Mouse (Mus musculus) kidney, embryonic 14.5 days (tissue): ENCODE measurements at regions not wholly inside any gene's neighbourhood (a gene's known extent, or its start where the extent isn't known, plus 50 kb on each side); places are given as distances from the start of the nearest gene placed in this dataset.

Source experiments
- ATAC-seq: fragments of 200-750 bp; cut with Nextera tagmentation; 2 replicates; pipeline ENCODE4 v1.8.0; 2017; ENCODE audit warnings: moderate number of reproducible peaks, mild to moderate bottlenecking, moderate TSS enrichment, moderate library complexity; ENCODE audit not compliant: low FRiP score, low TSS enrichment
- H3K27ac ChIP-seq: fragments of 300-500 bp; sonication (generic); 2 replicates; pipeline ENCODE4 v1.5.1; 2014; ENCODE audit warnings: low read depth, mild to moderate bottlenecking, low read length, moderate library complexity, mixed read lengths
- H3K27me3 ChIP-seq: fragments of 300-500 bp; sonication (generic); 2 replicates; pipeline ENCODE4 v1.6.1; 2014; ENCODE audit warnings: mild to moderate bottlenecking, low read length; ENCODE audit not compliant: control insufficient read depth, insufficient read depth
- H3K36me3 ChIP-seq: fragments of 300-500 bp; sonication (generic); 2 replicates; pipeline ENCODE4 v1.6.1; 2014; ENCODE audit warnings: low read length, mixed read lengths; ENCODE audit not compliant: control insufficient read depth, insufficient read depth
- H3K4me1 ChIP-seq: fragments of 300-500 bp; sonication (generic); 2 replicates; pipeline ENCODE4 v1.6.1; 2014; ENCODE audit warnings: low read length, mixed read lengths; ENCODE audit not compliant: control insufficient read depth, insufficient read depth
- H3K4me2 ChIP-seq: fragments of 300-500 bp; sonication (generic); replicated peaks from 2 replicates; pipeline ENCODE4 v1.6.1; 2014; ENCODE audit warnings: low read depth, mild to moderate bottlenecking, low read length
- H3K4me3 ChIP-seq: fragments of 300-500 bp; sonication (generic); 2 replicates; pipeline ENCODE4 v1.5.1; 2014; ENCODE audit warnings: mild to moderate bottlenecking, low read length
- H3K9ac ChIP-seq: fragments of 300-500 bp; sonication (generic); 2 replicates; pipeline ENCODE4 v1.6.1; 2014; ENCODE audit warnings: low read depth, mild to moderate bottlenecking, low read length, moderate library complexity
- H3K9me3 ChIP-seq: fragments of 300-500 bp; sonication (generic); 2 replicates; pipeline ENCODE4 v1.6.1; 2016; ENCODE audit warnings: low read length; ENCODE audit not compliant: control insufficient read depth
- WGBS: fragments of 180-500 bp; shearing (Covaris S2); extraction: QIAGEN DNeasy Blood & Tissue Kit; methylation state at CpG from one replicate; pipeline ENCODE4 v1.1.7; 2014; 5-methylcytosine and 5-hydroxymethylcytosine counted together

DNA sequence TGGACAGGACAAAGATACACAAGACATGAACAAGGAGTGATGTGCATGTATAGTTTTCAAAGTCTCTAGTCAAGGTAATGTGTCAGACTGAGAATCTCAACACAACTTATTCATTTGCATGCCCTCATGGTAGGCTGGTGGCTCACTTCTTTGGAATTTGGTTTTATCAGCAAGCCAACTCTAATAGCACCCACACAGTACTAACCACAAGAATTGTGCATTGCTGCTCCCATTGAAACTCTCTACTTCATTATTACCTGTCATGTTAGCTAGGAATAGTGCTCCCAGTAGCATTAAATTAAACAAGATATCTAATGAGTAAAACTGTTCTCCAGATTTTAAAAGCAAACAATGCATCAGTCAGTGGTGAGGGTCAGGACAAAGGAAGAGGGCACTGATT is 70.5 kb upstream of the Thrb start:
- Histone ChIP-seq H3K9ac (no peak overlapping the region), H3K9me3 (no peaks in the 10 kb centered on the region; the same call in 1 of the 2 replicates), H3K4me2 (no peak overlapping the region), H3K36me3 (no peaks in the 10 kb centered on the region), H3K4me1 (no peaks in the 10 kb centered on the region), H3K27me3 (no peaks in the 10 kb centered on the region), H3K4me3 (no peak overlapping the region), H3K27ac (no peak overlapping the region)
- no peak for ATAC-seq

DNA sequence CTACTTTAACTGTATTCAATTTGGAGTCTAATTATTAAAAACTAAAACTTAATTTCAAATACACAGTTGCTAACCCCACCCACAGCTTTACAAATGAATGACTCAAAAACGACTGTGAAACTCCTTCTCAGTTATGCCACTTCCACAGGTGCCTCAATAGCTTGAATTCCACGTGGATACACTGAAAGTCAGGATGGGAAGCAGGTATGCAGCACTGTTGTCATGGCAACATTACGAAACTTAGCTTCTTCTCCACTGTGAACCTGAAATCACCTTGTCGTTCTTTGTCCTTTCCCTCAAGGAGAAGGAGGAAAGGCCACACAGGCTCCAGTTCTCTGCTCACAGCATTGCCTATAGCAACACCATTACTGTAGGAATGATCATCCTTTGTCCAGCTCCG is 60.5 kb upstream of the Thrb start:
- Histone ChIP-seq H3K27ac (no peak overlapping the region), H3K27me3 (no peaks in the 10 kb centered on the region), H3K4me2 (no peak overlapping the region), H3K4me3 (no peak overlapping the region), H3K4me1 (no peaks in the 10 kb centered on the region), H3K36me3 (no peaks in the 10 kb centered on the region), H3K9me3 (no peaks in the 10 kb centered on the region), H3K9ac (no peak overlapping the region)
- ATAC-seq: no peak
- WGBS: 75% methylated on average over 5 of the region's 5 CpGs

DNA sequence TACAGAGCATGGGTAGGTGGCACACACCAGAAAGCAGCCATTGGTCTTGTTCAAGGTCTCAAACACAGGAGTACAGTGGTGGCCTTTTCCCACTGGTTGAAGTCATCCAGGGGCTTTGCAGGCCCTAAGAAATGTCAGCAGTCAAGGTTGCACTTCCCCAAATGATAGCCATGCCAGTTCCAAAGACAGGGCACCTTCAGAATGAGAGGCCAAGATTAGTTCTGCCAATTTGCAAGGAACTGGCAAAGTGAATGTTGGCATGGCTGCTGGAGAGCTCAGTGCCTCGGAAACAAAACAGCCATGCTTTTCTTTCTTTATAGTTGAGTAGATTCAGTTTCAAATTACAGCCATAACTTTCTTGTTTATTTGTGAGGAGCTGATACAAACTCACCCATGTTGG is 57.7 kb upstream of the Thrb start:
- Histone ChIP-seq H3K36me3 (no peaks in the 10 kb centered on the region), H3K9me3 (no peaks in the 10 kb centered on the region), H3K4me3 (no peak overlapping the region), H3K4me2 (no peak overlapping the region), H3K27me3 (no peaks in the 10 kb centered on the region), H3K4me1 (no peaks in the 10 kb centered on the region), H3K9ac (no peak overlapping the region), H3K27ac (no peak overlapping the region)
- no peak for ATAC-seq
- WGBS: 86% methylated on average over 1 of the region's 1 CpGs

DNA sequence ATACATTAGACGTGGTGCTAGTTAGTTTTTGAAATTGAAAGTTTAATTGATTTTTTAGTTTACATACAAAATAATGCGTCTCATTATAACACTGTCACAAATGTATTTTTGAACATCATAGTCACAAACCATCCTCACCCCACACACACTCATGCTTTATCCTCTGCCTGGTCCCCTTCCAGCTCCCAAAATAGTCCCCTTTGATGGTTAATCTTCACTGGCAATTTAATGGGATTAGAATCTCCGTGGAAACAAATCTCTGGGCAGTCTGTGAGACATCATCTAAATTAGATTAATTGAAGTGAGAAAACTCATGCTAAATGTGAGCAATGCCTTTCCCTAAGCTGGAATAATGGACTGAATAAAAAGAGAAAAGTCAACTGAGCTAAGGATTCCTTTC is 54.0 kb upstream of the Thrb start:
- H3K4me1 ChIP-seq: no peaks in the 10 kb centered on the region
- H3K27me3 ChIP-seq: no peaks in the 10 kb centered on the region
- WGBS: 73% methylated on average over 3 of the region's 3 CpGs
- H3K27ac ChIP-seq: no peak overlapping the region
- ATAC-seq: no peak
- no peak overlapping the region for H3K4me2 ChIP-seq
- no peak overlapping the region for H3K4me3 ChIP-seq
- H3K36me3 ChIP-seq: no peaks in the 10 kb centered on the region
- H3K9ac ChIP-seq: no peak overlapping the region
- H3K9me3 ChIP-seq: no peaks in the 10 kb centered on the region

DNA sequence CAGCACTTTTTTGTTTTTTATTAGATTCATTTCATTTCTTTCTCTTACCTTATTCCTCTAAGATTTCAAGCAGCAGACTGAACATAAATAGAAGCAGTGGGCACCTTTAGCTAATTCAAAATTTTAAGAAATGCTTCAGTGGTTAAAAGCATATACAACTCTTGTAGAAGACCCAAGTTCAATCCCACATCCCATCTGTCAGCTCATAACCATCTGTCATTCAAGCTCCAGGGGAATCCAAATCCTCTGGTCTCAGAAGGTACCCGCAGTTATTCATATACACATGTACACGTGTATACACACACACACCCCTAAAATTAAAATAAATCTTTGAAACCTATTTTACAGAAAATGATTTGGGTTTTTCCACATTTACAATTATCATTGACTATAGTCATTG is 52.9 kb upstream of the Thrb start:
- 87% methylated on average over 2 of the region's 2 CpGs for whole genome bisulfite sequencing

More for the DNA sequence above, 52.9 kb upstream of the Thrb start:
- Histone ChIP-seq H3K4me1 (no peaks in the 10 kb centered on the region), H3K9ac (no peak overlapping the region), H3K27ac (no peak overlapping the region), H3K9me3 (no peaks in the 10 kb centered on the region), H3K36me3 (no peaks in the 10 kb centered on the region), H3K4me3 (no peak overlapping the region), H3K4me2 (no peak overlapping the region), H3K27me3 (no peaks in the 10 kb centered on the region)
- ATAC-seq: no peak
